Mouse (Mus musculus): Measurements from ENCODE around the gene Ccdc61.

Ccdc61 gene

GRCm38 (mm10) chr7:18858310-18858916 is 51.8 kb downstream of the Ccdc61 start:
- no peak for DNase-seq (ENCODE audit: low read depth, low spot score)

GRCm38 (mm10) chr7:18848395-18848794 is 61.8 kb downstream of the Ccdc61 start:
- no peak for DNase-seq (ENCODE audit: low read depth, low spot score)

GRCm38 (mm10) chr7:18844811-18845210 is 65.4 kb downstream of the Ccdc61 start:
- DNase-seq (ENCODE audit: low read depth, low spot score), result no peak

GRCm38 (mm10) chr7:18841174-18841567 is 69.0 kb downstream of the Ccdc61 start:
- DNase-seq (ENCODE audit: low read depth, low spot score), result no peak

All from WW6 (cell line).